8 mouse cellular contexts compared by ENCODE assay signal in the genomic region with DNA sequence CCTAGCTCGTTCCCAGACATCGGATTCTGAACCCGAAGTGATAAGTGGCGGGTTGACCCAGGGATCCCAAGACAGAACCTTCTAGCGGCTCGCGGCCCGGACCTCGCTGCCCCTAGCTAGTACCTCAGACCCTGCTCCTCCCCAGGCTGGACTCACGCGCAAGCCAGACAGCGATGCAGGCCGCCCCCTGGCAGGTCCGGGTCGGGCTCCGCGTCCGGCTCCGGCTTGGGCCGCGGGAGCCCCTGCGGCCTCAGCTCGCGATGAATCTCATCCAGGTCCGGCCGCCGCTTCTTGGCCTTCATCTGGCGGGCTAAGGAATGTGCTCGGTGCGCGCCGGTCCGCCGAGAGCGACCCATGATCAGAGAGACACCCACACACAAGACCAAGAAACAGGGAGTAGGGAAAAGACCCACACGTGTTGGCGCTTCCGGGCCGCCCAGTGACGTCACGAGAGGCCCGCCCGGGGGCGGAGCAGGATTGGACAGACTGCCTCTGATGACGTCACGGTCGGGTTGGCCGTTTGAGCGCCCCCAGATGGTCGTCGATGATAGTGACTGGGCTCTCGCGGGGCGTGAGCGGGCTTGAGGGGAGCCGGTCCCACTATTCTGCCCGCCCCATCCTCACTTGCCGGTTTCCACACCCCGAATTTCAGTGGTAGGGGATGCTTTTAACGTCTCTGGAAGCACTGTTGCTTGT. TPM values are rescaled to one million over a fixed set of nuclear protein-coding genes. Genes with fewer than 3 reads are reported as not detected.
DNase-seq lines count a peak whose midpoint lies in the region; ATAC-seq lines count a peak whose summit lies in the region.

A gene (minus strand): TSS at position 445 of the 696 bp plus-strand sequence.

- peaks cover 43% of the 10 kb centered on the region for H3K27me3 ChIP-seq in forebrain, embryonic 10.5 days (ENCODE audit: poor library complexity, severe bottlenecking)
- peaks cover 23% of the 10 kb centered on the region for H3K27me3 ChIP-seq in heart, embryonic 16.5 days (ENCODE audit: control insufficient read depth, insufficient read depth, low read length)
- peaks cover 48% of the 10 kb centered on the region for H3K27me3 ChIP-seq in liver, embryonic 15.5 days
- peaks cover 33% of the 10 kb centered on the region for H3K27me3 ChIP-seq in neural tube, embryonic 12.5 days (replicated peaks)

- peaks cover 64% of the 10 kb centered on the region for H3K4me1 ChIP-seq in forebrain, embryonic 10.5 days
- peaks cover 16% of the 10 kb centered on the region for H3K4me1 ChIP-seq in heart, embryonic 16.5 days (ENCODE audit: control insufficient read depth, insufficient read depth, low read length)
- H3K4me1 ChIP-seq in liver, embryonic 15.5 days (replicated peaks) = peaks cover 30% of the 10 kb centered on the region
- peaks cover 32% of the 10 kb centered on the region for H3K4me1 ChIP-seq in neural tube, embryonic 12.5 days

- no peaks in the 10 kb centered on the region for H3K9me3 ChIP-seq in forebrain, embryonic 10.5 days
- H3K9me3 ChIP-seq in heart, embryonic 16.5 days (replicated peaks; ENCODE audit: control insufficient read depth, low read length) = no peaks in the 10 kb centered on the region
- no peaks in the 10 kb centered on the region for H3K9me3 ChIP-seq in liver, embryonic 15.5 days (replicated peaks)
- no peaks in the 10 kb centered on the region for H3K9me3 ChIP-seq in neural tube, embryonic 12.5 days

- peaks cover 17% of the 10 kb centered on the region for H3K36me3 ChIP-seq in forebrain, embryonic 10.5 days (replicated peaks)
- H3K36me3 ChIP-seq in heart, embryonic 16.5 days (ENCODE audit: control insufficient read depth, insufficient read depth) = no peaks in the 10 kb centered on the region
- no peaks in the 10 kb centered on the region for H3K36me3 ChIP-seq in liver, embryonic 15.5 days (replicated peaks)
- no peaks in the 10 kb centered on the region for H3K36me3 ChIP-seq in neural tube, embryonic 12.5 days

- ATAC-seq in heart, embryonic 16.5 days (replicated peaks; ENCODE audit: extremely low read depth, insufficient read depth, low FRiP score) = peak; percentile 82
- peak; percentile 76 for ATAC-seq in liver, embryonic 15.5 days (ENCODE audit: insufficient read depth)
- peak; percentile 71 for ATAC-seq in neural tube, embryonic 12.5 days (ENCODE audit: low FRiP score, low read depth)

- peak within 1 kb of the TSS; percentile 99 for H3K4me2 ChIP-seq in heart, embryonic 16.5 days (ENCODE audit: low read depth, low read length)
- H3K4me2 ChIP-seq in liver, embryonic 15.5 days = peak within 1 kb of the TSS; percentile 98
- H3K4me2 ChIP-seq in neural tube, embryonic 12.5 days (replicated peaks) = peak within 1 kb of the TSS; percentile 98

- peak within 1 kb of the TSS; percentile 89 for H3K9ac ChIP-seq in heart, embryonic 16.5 days (ENCODE audit: low read length)
- peak within 1 kb of the TSS; percentile 71 for H3K9ac ChIP-seq in liver, embryonic 15.5 days
- H3K9ac ChIP-seq in neural tube, embryonic 12.5 days = peak within 1 kb of the TSS; percentile 84

- peak within 1 kb of the TSS; percentile 87 for H3K27ac ChIP-seq in forebrain, embryonic 10.5 days
- H3K27ac ChIP-seq in heart, embryonic 16.5 days (ENCODE audit: low read length) = no peak within 1 kb of the TSS
- peak within 1 kb of the TSS; percentile 51; the same call in 1 of the 2 replicates for H3K27ac ChIP-seq in liver, embryonic 15.5 days (replicated peaks)
- H3K27ac ChIP-seq in neural tube, embryonic 12.5 days = 0 out of 2 replicates have a peak within 1 kb of the TSS, but pooled peaks have one; percentile 26

- H3K4me3 ChIP-seq in forebrain, embryonic 10.5 days = peak within 1 kb of the TSS; percentile 97
- H3K4me3 ChIP-seq in heart, embryonic 16.5 days (ENCODE audit: low read length) = peak within 1 kb of the TSS; percentile 89
- H3K4me3 ChIP-seq in liver, embryonic 15.5 days (replicated peaks) = peak within 1 kb of the TSS; percentile 79
- H3K4me3 ChIP-seq in neural tube, embryonic 12.5 days = peak within 1 kb of the TSS; percentile 81

- peak; percentile 95 to 97 for DNase-seq in CD8-positive naive resting alpha-beta T cell, adult 2 months (ENCODE audit: low read depth in 2 of 2, low spot score in 2 of 2)
- peak; percentile 89 for DNase-seq in c-Kit-positive CD71-negative TER-119-negative erythroid progenitor cells, embryonic 14.5 days (ENCODE audit: low read depth)
- DNase-seq in forebrain, embryonic 10.5 days (ENCODE audit: extremely low spot score, low spot score) = peak; percentile 94
- peak; percentile 95 to 98 for DNase-seq in kidney, postnatal 36 days
- DNase-seq in telencephalon, adult 2 months (ENCODE audit: low read depth, low spot score) = peak; percentile 72

- under 1% methylated on average over 60 of the region's 60 CpGs for WGBS in forebrain, embryonic 10.5 days
- under 1% methylated on average over 60 of the region's 60 CpGs for WGBS in heart, embryonic 16.5 days
- under 1% methylated on average over 60 of the region's 60 CpGs for WGBS in liver, embryonic 15.5 days (ENCODE audit: insufficient replicate concordance)
- under 1% methylated on average over 60 of the region's 60 CpGs for WGBS in neural tube, embryonic 12.5 days

RNA-seq across cellular contexts. Expression of the gene that starts here (rescaled TPM):
- 20.7 and 22.7 TPM in 2 replicates for polyA plus RNA-seq in forebrain, embryonic 10.5 days (2016; fragmentation: Nextera tagmentation; extraction: Ambion mirVana)
- polyA plus RNA-seq in heart, embryonic 16.5 days (2015; fragmentation: Nextera tagmentation; extraction: Ambion mirVana) = 8.7 and 9.5 TPM in 2 replicates
- 5.4 and 5.8 TPM in 2 replicates for polyA plus RNA-seq in liver, embryonic 15.5 days (2015; fragmentation: Nextera tagmentation; extraction: Ambion mirVana)
- 18.6 and 18.9 TPM in 2 replicates for polyA plus RNA-seq in neural tube, embryonic 12.5 days (2016; fragmentation: Nextera tagmentation; extraction: Ambion mirVana)
